In genomic region chr11:97270004-97270403, GRCm38 (mm10) we compare ENCODE assay signal across 7 mouse cellular contexts. TPM values are rescaled to one million over a fixed set of nuclear protein-coding genes. Genes with fewer than 3 reads are reported as not detected.
DNase-seq lines count a peak whose midpoint lies in the region; ATAC-seq and TF ChIP-seq lines count a peak whose summit lies in the region.
"Not testable (repeated sequence)": the region's sequence is repeated elsewhere in the genome, so short reads cannot be mapped to it uniquely, and the experiment has no call there.

No protein-coding gene starts in this region.

- not testable (repeated sequence) for H3K9ac ChIP-seq in ES-E14 (ENCODE audit: insufficient read depth, low read depth, low read length, poor library complexity, severe bottlenecking); forebrain, postnatal 0 days; hindbrain, postnatal 0 days (replicated peaks; ENCODE audit: low read length); kidney, postnatal 0 days (ENCODE audit: low read depth, low read length); liver, postnatal 0 days (replicated peaks); midbrain, postnatal 0 days (replicated peaks; ENCODE audit: low read length, poor library complexity, severe bottlenecking)

- not testable (repeated sequence) for H3K36me3 ChIP-seq in ES-E14 (ENCODE audit: control insufficient read depth, insufficient read depth, low read length, poor library complexity, severe bottlenecking); hindbrain, postnatal 0 days (ENCODE audit: insufficient read depth, low read length); kidney, postnatal 0 days (ENCODE audit: insufficient read depth, low read length); liver, postnatal 0 days (replicated peaks; ENCODE audit: insufficient read depth, low read length); midbrain, postnatal 0 days (ENCODE audit: insufficient read depth, low read length)
- H3K36me3 ChIP-seq in forebrain, postnatal 0 days (ENCODE audit: insufficient read depth) = peaks cover 11% of the 10 kb centered on the region

- H3K4me1 ChIP-seq in ES-E14 (ENCODE audit: control insufficient read depth in 2 of 2, insufficient read depth in 2 of 2, low read length in 2 of 2, poor library complexity in 1 of 2); forebrain, postnatal 0 days (ENCODE audit: insufficient read depth); hindbrain, postnatal 0 days (ENCODE audit: insufficient read depth, low read length); kidney, postnatal 0 days (replicated peaks; ENCODE audit: insufficient read depth, low read length); liver, postnatal 0 days (ENCODE audit: insufficient read depth); midbrain, postnatal 0 days (ENCODE audit: insufficient read depth, low read length): not testable (repeated sequence)

- 84% methylated on average over 2 of the region's 2 CpGs for WGBS in forebrain, postnatal 0 days
- WGBS in hindbrain, postnatal 0 days = 80% methylated on average over 2 of the region's 2 CpGs
- 75% methylated on average over 2 of the region's 2 CpGs for WGBS in kidney, postnatal 0 days
- 73% methylated on average over 2 of the region's 2 CpGs for WGBS in liver, postnatal 0 days (ENCODE audit: insufficient replicate concordance)
- 81% methylated on average over 2 of the region's 2 CpGs for WGBS in midbrain, postnatal 0 days

- not testable (repeated sequence) for TF ChIP-seq EP300 in liver, postnatal 0 days (IDR thresholded peaks at IDR 0.05; ENCODE audit: low read depth)

- peak; percentile 45 for DNase-seq in A20 (ENCODE audit: low read depth, low spot score)
- DNase-seq in ES-E14 (ENCODE audit: low read depth, low spot score); forebrain, postnatal 0 days; hindbrain, postnatal 0 days (ENCODE audit: low spot score); kidney, postnatal 0 days (ENCODE audit: low spot score); liver, postnatal 0 days; midbrain, postnatal 0 days (ENCODE audit: low spot score): not testable (repeated sequence)

- H3K4me3 ChIP-seq in ES-E14 (ENCODE audit: insufficient read depth in 1 of 2, low read depth in 1 of 2, low read length in 2 of 2, poor library complexity in 1 of 2, severe bottlenecking in 1 of 2); forebrain, postnatal 0 days (ENCODE audit: low read depth, low read length); hindbrain, postnatal 0 days (ENCODE audit: low read length); kidney, postnatal 0 days (replicated peaks; ENCODE audit: low read depth, low read length); liver, postnatal 0 days (ENCODE audit: low read depth, low read length); midbrain, postnatal 0 days (ENCODE audit: low read depth, low read length): not testable (repeated sequence)

- not testable (repeated sequence) for H3K27me3 ChIP-seq in forebrain, postnatal 0 days (ENCODE audit: insufficient read depth, low read length); hindbrain, postnatal 0 days (ENCODE audit: insufficient read depth, low read length); kidney, postnatal 0 days (ENCODE audit: insufficient read depth, low read length); liver, postnatal 0 days (ENCODE audit: insufficient read depth, low read length); midbrain, postnatal 0 days (ENCODE audit: insufficient read depth, low read length)

- not testable (repeated sequence) for H3K27ac ChIP-seq in ES-E14 (ENCODE audit: insufficient read depth, low read depth, low read length, poor library complexity, severe bottlenecking); forebrain, postnatal 0 days (ENCODE audit: low read depth, low read length); hindbrain, postnatal 0 days; kidney, postnatal 0 days; liver, postnatal 0 days (ENCODE audit: low read depth); midbrain, postnatal 0 days (ENCODE audit: low read depth, low read length)

- ATAC-seq in forebrain, postnatal 0 days; hindbrain, postnatal 0 days; kidney, postnatal 0 days (replicated peaks; ENCODE audit: low FRiP score, low read depth); liver, postnatal 0 days; midbrain, postnatal 0 days (ENCODE audit: low FRiP score): not testable (repeated sequence)

- in situ Hi-C loops in ES-E14 (cut with MboI; ENCODE audit: low sequenced_read_pairs in 2 of 2, unreplicated experiment in 2 of 2) = not testable (repeated sequence)

- not testable (repeated sequence) for H3K9me3 ChIP-seq in ES-E14 (ENCODE audit: control insufficient read depth, insufficient read depth, low read depth, low read length); forebrain, postnatal 0 days (ENCODE audit: low read length); hindbrain, postnatal 0 days (ENCODE audit: low read length); kidney, postnatal 0 days (replicated peaks; ENCODE audit: low read length); liver, postnatal 0 days (ENCODE audit: low read length); midbrain, postnatal 0 days (ENCODE audit: low read length)

- peak; percentile 26 for TF ChIP-seq CTCF in forebrain, postnatal 0 days (IDR thresholded peaks at IDR 0.05; ENCODE audit: low read depth)
- TF ChIP-seq CTCF in hindbrain, postnatal 0 days (IDR thresholded peaks at IDR 0.05; ENCODE audit: low read depth) = peak; percentile 26
- TF ChIP-seq CTCF in kidney, postnatal 0 days (IDR thresholded peaks at IDR 0.05; ENCODE audit: low read depth) = peak; percentile 41
- TF ChIP-seq CTCF in liver, postnatal 0 days (IDR thresholded peaks at IDR 0.05; ENCODE audit: low read depth) = peak; percentile 30
- peak; percentile 38 for TF ChIP-seq CTCF in midbrain, postnatal 0 days (IDR thresholded peaks at IDR 0.05)

- H3K4me2 ChIP-seq in forebrain, postnatal 0 days (ENCODE audit: low read depth); hindbrain, postnatal 0 days (ENCODE audit: low read depth, low read length); kidney, postnatal 0 days (ENCODE audit: low read length); liver, postnatal 0 days (ENCODE audit: low read depth, low read length); midbrain, postnatal 0 days (ENCODE audit: low read depth, low read length, poor library complexity, severe bottlenecking): not testable (repeated sequence)

TF ChIP-seq in ES-E14, 5 proteins besides CTCF, POLR2A, EP300 and RAD21:
- TF ChIP-seq ZNF384 (IDR thresholded peaks at IDR 0.05; ENCODE audit: low read depth, low read length) = peak; percentile 8; the same call in 1 of the 2 replicates

RNA-seq across cellular contexts. Expression of gene Npepps, which starts 10.4 kb away (rescaled TPM):
- 86.1 and 107 TPM in 2 replicates for total RNA-seq in ES-E14 (2012; rRNA removed)
- 66.5 and 98.7 TPM in 2 replicates for total RNA-seq in forebrain, postnatal 0 days (2014; rRNA removed)
- polyA plus RNA-seq in forebrain, postnatal 0 days (2015; fragmentation: Nextera tagmentation; extraction: Ambion mirVana) = 62.5 and 92.1 TPM in 2 replicates
- 35.0 and 69.2 TPM in 2 replicates for total RNA-seq in hindbrain, postnatal 0 days (2014; rRNA removed)
- polyA plus RNA-seq in hindbrain, postnatal 0 days (2015; fragmentation: Nextera tagmentation; extraction: Ambion mirVana) = 99.8 and 102 TPM in 2 replicates
- polyA plus RNA-seq in kidney, postnatal 0 days (2015; fragmentation: Nextera tagmentation; extraction: Ambion mirVana) = 46.5 TPM in 2 replicates
- 11.3 and 16.5 TPM in 2 replicates for polyA plus RNA-seq in liver, postnatal 0 days (2015; fragmentation: Nextera tagmentation; extraction: Ambion mirVana)
- 52.5 and 81.0 TPM in 2 replicates for total RNA-seq in midbrain, postnatal 0 days (2014; rRNA removed)
- polyA plus RNA-seq in midbrain, postnatal 0 days (2015; fragmentation: Nextera tagmentation; extraction: Ambion mirVana) = 97.8 and 109 TPM in 2 replicates

RNA-seq across cellular contexts. Expression of gene Mrpl45, which starts 45.5 kb away (rescaled TPM):
- 53.8 and 76.8 TPM in 2 replicates for total RNA-seq in ES-E14 (2012; rRNA removed)
- total RNA-seq in forebrain, postnatal 0 days (2014; rRNA removed) = 29.0 and 34.9 TPM in 2 replicates
- polyA plus RNA-seq in forebrain, postnatal 0 days (2015; fragmentation: Nextera tagmentation; extraction: Ambion mirVana) = 33.3 and 37.7 TPM in 2 replicates
- 21.2 and 22.5 TPM in 2 replicates for total RNA-seq in hindbrain, postnatal 0 days (2014; rRNA removed)
- polyA plus RNA-seq in hindbrain, postnatal 0 days (2015; fragmentation: Nextera tagmentation; extraction: Ambion mirVana) = 35.1 and 39.5 TPM in 2 replicates
- 54.3 and 56.9 TPM in 2 replicates for polyA plus RNA-seq in kidney, postnatal 0 days (2015; fragmentation: Nextera tagmentation; extraction: Ambion mirVana)
- polyA plus RNA-seq in liver, postnatal 0 days (2015; fragmentation: Nextera tagmentation; extraction: Ambion mirVana) = 18.3 and 19.8 TPM in 2 replicates
- 21.4 and 29.1 TPM in 2 replicates for total RNA-seq in midbrain, postnatal 0 days (2014; rRNA removed)
- 33.0 and 36.0 TPM in 2 replicates for polyA plus RNA-seq in midbrain, postnatal 0 days (2015; fragmentation: Nextera tagmentation; extraction: Ambion mirVana)
